Mouse (Mus musculus): ENCODE results near the gene R3hdm2. TPM values are rescaled to one million over a fixed set of nuclear protein-coding genes. Genes with fewer than 3 reads are reported as not detected.

Gene R3hdm2
- polyA plus RNA-seq, 1 experiment = 63.4 TPM

- TF ChIP-seq MYOG (IDR thresholded peaks at IDR 0.05; ENCODE audit: control insufficient read depth in 1 of 3, insufficient read depth in 1 of 3, insufficient read length in 2 of 3, low read depth in 2 of 3) = peak in 1 of 3 experiments; percentile 45
- peak in 1 of 3 experiments; percentile 60 for TF ChIP-seq MYOD1 (IDR thresholded peaks at IDR 0.05; ENCODE audit: control insufficient read depth in 1 of 3, insufficient read length in 2 of 3, low read depth in 2 of 3)
- no peak for TF ChIP-seq TCF12 (IDR thresholded peaks at IDR 0.05; ENCODE audit: insufficient read depth, poor library complexity, severe bottlenecking)
- TF ChIP-seq TCF3 (IDR thresholded peaks at IDR 0.05; ENCODE audit: insufficient read length, low read depth) = no peak
- TF ChIP-seq POLR2A (IDR thresholded peaks at IDR 0.05; ENCODE audit: insufficient read length, low read depth) = peak; percentile 66
- TF ChIP-seq MAX (IDR thresholded peaks at IDR 0.05; ENCODE audit: low read depth) = no peak
- no peak for TF ChIP-seq CEBPB (IDR thresholded peaks at IDR 0.05; ENCODE audit: insufficient read depth, poor library complexity, severe bottlenecking)
- no peak for TF ChIP-seq USF1 (IDR thresholded peaks at IDR 0.05; ENCODE audit: low read depth)
- TF ChIP-seq POLR2AphosphoS2 (IDR thresholded peaks at IDR 0.05; ENCODE audit: insufficient read length, low read depth) = no peak
- TF ChIP-seq SRF (IDR thresholded peaks at IDR 0.05; ENCODE audit: control insufficient read depth, insufficient read length, low read depth) = no peak
- TF ChIP-seq REST (IDR thresholded peaks at IDR 0.05; ENCODE audit: insufficient read depth, insufficient read length) = no peak
- TF ChIP-seq E2F4 (IDR thresholded peaks at IDR 0.05; ENCODE audit: insufficient read depth) = no peak
- Histone ChIP-seq H3ac (ENCODE audit: control insufficient read depth, insufficient read length) (peak overlapping the region; percentile 82), H3K79me2 (ENCODE audit: control insufficient read depth, insufficient read depth) (peaks cover 50% of the 10 kb centered on the region), H3K4me3 (peak overlapping the region; percentile 58), H3K4me2 (ENCODE audit: low read depth) (peak overlapping the region; percentile 95), H3K27me3 (ENCODE audit: control insufficient read depth, insufficient read depth, insufficient read length) (no peaks in the 10 kb centered on the region), H3K36me3 (ENCODE audit: control insufficient read depth, insufficient read depth) (no peaks in the 10 kb centered on the region)
Measured at GRCm38 (mm10) chr10:127380767-127381742, 928 bp downstream of the R3hdm2 start.

GRCm38 (mm10) chr10:127381743-127382134 is 1.6 kb downstream of the R3hdm2 start:
- H3K36me3 ChIP-seq (ENCODE audit: control insufficient read depth, insufficient read depth) = no peaks in the 10 kb centered on the region
- peak overlapping the region; percentile 58 for H3K4me3 ChIP-seq
- TF ChIP-seq MAX (IDR thresholded peaks at IDR 0.05; ENCODE audit: low read depth) (no peak), POLR2A (IDR thresholded peaks at IDR 0.05; ENCODE audit: insufficient read length, low read depth) (no peak), REST (IDR thresholded peaks at IDR 0.05; ENCODE audit: insufficient read depth, insufficient read length) (no peak), TCF12 (IDR thresholded peaks at IDR 0.05; ENCODE audit: insufficient read depth, poor library complexity, severe bottlenecking) (no peak)
- peak overlapping the region; percentile 82 for H3ac ChIP-seq (ENCODE audit: control insufficient read depth, insufficient read length)
- H3K4me2 ChIP-seq (ENCODE audit: low read depth) = peak overlapping the region; percentile 95
- peaks cover 57% of the 10 kb centered on the region for H3K79me2 ChIP-seq (ENCODE audit: control insufficient read depth, insufficient read depth)
- H3K27me3 ChIP-seq (ENCODE audit: control insufficient read depth, insufficient read depth, insufficient read length) = no peaks in the 10 kb centered on the region

GRCm38 (mm10) chr10:127391774-127392173 is 11.6 kb downstream of the R3hdm2 start:
- no peak for TF ChIP-seq MYOG (IDR thresholded peaks at IDR 0.05; ENCODE audit: control insufficient read depth in 1 of 3, insufficient read depth in 1 of 3, insufficient read length in 2 of 3, low read depth in 2 of 3)
- no peaks in the 10 kb centered on the region for H3K27me3 ChIP-seq (ENCODE audit: control insufficient read depth, insufficient read depth, insufficient read length)
- H3ac ChIP-seq (ENCODE audit: control insufficient read depth, insufficient read length) = no peak overlapping the region
- H3K4me2 ChIP-seq (ENCODE audit: low read depth) = no peak overlapping the region
- peaks cover 26% of the 10 kb centered on the region for H3K79me2 ChIP-seq (ENCODE audit: control insufficient read depth, insufficient read depth)
- peaks cover 18% of the 10 kb centered on the region for H3K36me3 ChIP-seq (ENCODE audit: control insufficient read depth, insufficient read depth)
- no peak overlapping the region for H3K4me3 ChIP-seq

GRCm38 (mm10) chr10:127404701-127405100 is 24.6 kb downstream of the R3hdm2 start:
- Histone ChIP-seq H3K79me2 (ENCODE audit: control insufficient read depth, insufficient read depth) (peaks cover 12% of the 10 kb centered on the region), H3K4me3 (no peak overlapping the region), H3K4me2 (ENCODE audit: low read depth) (no peak overlapping the region), H3K36me3 (ENCODE audit: control insufficient read depth, insufficient read depth) (peaks cover 11% of the 10 kb centered on the region), H3K27me3 (ENCODE audit: control insufficient read depth, insufficient read depth, insufficient read length) (no peaks in the 10 kb centered on the region), H3ac (ENCODE audit: control insufficient read depth, insufficient read length) (no peak overlapping the region)
- TF ChIP-seq POLR2A (IDR thresholded peaks at IDR 0.05; ENCODE audit: insufficient read length, low read depth) (no peak), MYOD1 (IDR thresholded peaks at IDR 0.05; ENCODE audit: control insufficient read depth in 1 of 3, insufficient read length in 2 of 3, low read depth in 2 of 3) (no peak), USF1 (IDR thresholded peaks at IDR 0.05; ENCODE audit: low read depth) (no peak), TCF12 (IDR thresholded peaks at IDR 0.05; ENCODE audit: insufficient read depth, poor library complexity, severe bottlenecking) (no peak), CEBPB (IDR thresholded peaks at IDR 0.05; ENCODE audit: insufficient read depth, poor library complexity, severe bottlenecking) (no peak)

- Histone ChIP-seq H3K27me3 (ENCODE audit: control insufficient read depth, insufficient read depth, insufficient read length) (no peaks in the 10 kb centered on the region), H3K4me2 (ENCODE audit: low read depth) (no peak overlapping the region), H3K36me3 (ENCODE audit: control insufficient read depth, insufficient read depth) (peaks cover 3% of the 10 kb centered on the region), H3K4me3 (no peak overlapping the region), H3K79me2 (ENCODE audit: control insufficient read depth, insufficient read depth) (peaks cover 12% of the 10 kb centered on the region), H3ac (ENCODE audit: control insufficient read depth, insufficient read length) (no peak overlapping the region)
- 0 out of 2 replicates have a peak, but pooled peaks have one; percentile 15 for TF ChIP-seq CEBPB (IDR thresholded peaks at IDR 0.05; ENCODE audit: insufficient read depth, poor library complexity, severe bottlenecking)
- TF ChIP-seq POLR2AphosphoS2 (IDR thresholded peaks at IDR 0.05; ENCODE audit: insufficient read length, low read depth) = no peak
Measured at GRCm38 (mm10) chr10:127407391-127407790, 27.3 kb downstream of the R3hdm2 start.

All from myocyte (in vitro differentiated cells).